Mouse (Mus musculus) testis, postnatal 14 days (tissue): ENCODE measurements around the gene Espnl.
A peak's percentile ranks its signal among the peaks of the same experiment; 100 is the strongest.

Source experiments
- DNase-seq: peaks from one replicate; pipeline ENCODE4 v3.0.0; 2021; ENCODE audit warnings: low spot score

Gene Espnl

DNA sequence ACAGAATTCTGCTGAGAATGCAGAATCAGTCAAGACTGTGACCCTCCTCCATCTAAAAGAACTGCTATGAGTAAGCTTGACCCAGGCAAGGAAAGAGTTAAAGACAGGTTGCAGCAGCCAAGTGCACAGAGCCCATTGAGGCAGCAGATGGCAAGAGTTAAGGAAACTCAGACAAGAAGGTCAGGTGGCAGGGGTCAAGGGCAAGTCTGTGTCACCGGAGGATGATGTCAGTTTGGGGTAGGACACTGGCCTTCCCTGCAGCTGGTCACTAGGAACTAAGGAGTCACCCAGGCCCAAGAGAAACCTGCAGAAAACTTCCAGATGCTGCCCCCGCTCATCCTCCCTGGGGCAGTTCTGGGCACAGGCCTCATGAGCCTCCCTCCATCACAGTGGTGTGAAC is 2.8 kb downstream of the Espnl start:
- no peak for DNase-seq

- DNase-seq: no peak
Measured at GRCm38 (mm10) chr1:91325488-91326042, 3.7 kb downstream of the Espnl start.

- DNase-seq: no peak
Measured at GRCm38 (mm10) chr1:91332102-91332501, 10.2 kb downstream of the Espnl start.

- no peak for DNase-seq
Measured at GRCm38 (mm10) chr1:91333582-91333981, 11.7 kb downstream of the Espnl start.

GRCm38 (mm10) chr1:91337355-91337754 is 15.5 kb downstream of the Espnl start:
- DNase-seq: no peak

- DNase-seq: no peak
Measured at GRCm38 (mm10) chr1:91344001-91344400, 22.1 kb downstream of the Espnl start.

DNA sequence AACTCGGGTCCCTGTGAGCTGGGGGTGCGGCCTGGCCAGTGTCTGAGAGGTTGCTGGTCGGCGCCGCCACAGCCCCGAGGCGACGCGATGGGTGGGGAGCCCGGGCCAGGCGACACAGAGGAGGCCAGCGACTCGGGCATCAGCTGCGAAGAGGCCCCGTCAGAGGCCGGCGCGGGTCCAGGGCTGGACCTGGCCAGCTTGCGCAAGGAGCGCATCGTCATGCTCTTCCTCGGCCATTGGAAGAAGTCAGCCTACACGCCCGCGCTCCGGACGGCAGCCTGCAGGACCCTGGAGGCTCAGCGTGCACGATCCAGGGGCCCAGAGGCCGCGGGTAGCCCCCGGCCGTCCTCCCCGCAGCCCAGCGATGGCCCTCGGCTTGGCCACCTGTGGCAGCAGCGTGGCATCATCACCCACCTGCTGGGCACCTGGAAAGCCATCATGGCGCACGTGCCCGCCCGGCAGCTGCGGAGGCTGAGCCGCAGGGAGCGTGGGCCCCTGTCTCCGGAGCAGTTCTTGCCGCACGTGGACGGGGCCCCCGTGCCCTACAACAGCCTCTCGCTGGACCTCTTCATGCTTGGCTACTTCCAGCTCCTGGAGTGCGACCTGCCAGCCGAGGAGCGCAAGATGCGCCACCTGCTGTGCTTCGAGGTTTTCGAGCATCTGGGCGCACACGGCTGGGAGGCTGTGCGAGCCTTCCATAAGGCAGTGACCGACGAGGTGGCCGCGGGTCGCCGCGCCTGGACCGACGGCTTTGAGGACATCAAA is 23.2 kb downstream of the Espnl start:
- no peak for DNase-seq

GRCm38 (mm10) chr1:91346892-91347291 is 25.0 kb downstream of the Espnl start:
- DNase-seq: peak; percentile 41

- no peak for DNase-seq
Measured at GRCm38 (mm10) chr1:91350841-91351240, 29.0 kb downstream of the Espnl start, which contains the start of gene Klhl30. Klhl30 (plus strand) TSS chr1:91351016.

DNA sequence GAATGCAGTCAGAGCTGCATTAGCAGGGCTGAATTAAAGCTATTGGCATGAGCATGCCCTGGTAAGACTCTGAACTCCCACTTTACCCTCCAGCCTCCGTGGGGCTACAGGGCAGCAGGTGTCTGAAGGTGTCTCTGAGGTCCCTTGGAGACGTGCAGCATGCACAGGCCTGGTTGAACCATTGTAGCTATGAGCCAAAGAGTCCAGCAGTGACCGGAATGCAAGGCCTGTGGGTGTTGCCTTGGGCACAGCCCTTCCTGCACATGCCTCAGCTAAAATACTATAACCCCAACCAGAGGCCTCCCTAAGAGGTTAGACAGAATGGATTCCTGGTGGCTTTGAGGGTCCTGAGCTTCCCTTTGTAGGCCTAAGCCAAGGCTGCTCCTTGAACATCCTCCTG is 29.4 kb downstream of the Espnl start:
- no peak for DNase-seq

GRCm38 (mm10) chr1:91352277-91352676 is 30.4 kb downstream of the Espnl start:
- DNase-seq: no peak

- DNase-seq: no peak
Measured at GRCm38 (mm10) chr1:91356105-91356504, 34.2 kb downstream of the Espnl start.

GRCm38 (mm10) chr1:91362113-91362512 is 40.2 kb downstream of the Espnl start:
- DNase-seq: no peak

DNA sequence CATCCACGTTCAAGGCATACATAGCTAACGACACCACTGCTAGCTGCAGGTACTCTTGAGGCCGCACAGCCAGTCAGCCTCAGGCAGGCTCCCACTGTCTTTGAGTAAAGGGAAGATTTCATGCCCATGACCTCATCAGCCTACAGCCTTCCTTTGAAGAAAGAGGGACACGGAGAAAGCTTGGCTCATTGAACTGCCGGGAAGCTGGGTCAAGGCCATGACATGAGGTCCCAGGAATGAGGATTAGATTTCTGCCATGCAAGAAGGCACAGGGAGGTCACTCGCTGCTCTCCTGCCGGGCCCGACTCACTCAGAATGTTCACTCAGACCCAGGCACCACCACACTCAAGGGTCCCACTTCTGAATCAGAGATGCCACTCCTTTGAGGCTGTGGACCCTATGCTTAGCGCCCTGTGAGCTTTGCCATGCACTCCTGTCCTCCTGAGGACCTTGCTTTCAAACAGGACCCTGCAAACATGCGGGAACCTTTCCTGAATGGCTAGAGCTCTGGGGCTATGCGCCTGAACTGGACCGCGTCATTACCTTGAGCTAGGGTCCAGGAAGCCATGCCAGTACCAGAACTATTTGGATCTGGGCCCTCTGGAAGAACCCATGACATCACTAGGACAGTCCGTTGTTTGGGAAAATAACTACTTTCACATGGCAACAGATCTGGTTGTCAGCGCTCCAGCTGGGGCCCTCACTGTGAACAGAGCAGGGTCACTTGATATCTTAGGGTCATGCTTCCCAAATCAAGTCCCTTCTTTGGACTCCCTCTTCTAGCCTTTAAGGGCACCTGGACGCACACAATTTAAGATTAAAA is 43.2 kb downstream of the Espnl start:
- DNase-seq: no peak

GRCm38 (mm10) chr1:91365816-91366214 is 43.9 kb downstream of the Espnl start:
- no peak for DNase-seq

- DNase-seq: peak; percentile 72
Measured at GRCm38 (mm10) chr1:91366215-91367108, 44.6 kb downstream of the Espnl start, which contains the start of gene Erfe. Erfe (plus strand) TSS chr1:91366430.

GRCm38 (mm10) chr1:91367295-91367694 is 45.4 kb downstream of the Espnl start:
- no peak for DNase-seq

- DNase-seq: no peak
Measured at GRCm38 (mm10) chr1:91369408-91369807, 47.5 kb downstream of the Espnl start.

- DNase-seq: no peak
Measured at GRCm38 (mm10) chr1:91370055-91370454, 48.2 kb downstream of the Espnl start.

GRCm38 (mm10) chr1:91373414-91373835 is 51.5 kb downstream of the Espnl start:
- DNase-seq: no peak

- no peak for DNase-seq
Measured at GRCm38 (mm10) chr1:91380453-91381090, 58.7 kb downstream of the Espnl start.
